Mouse (Mus musculus) midbrain, postnatal 0 days (tissue): ENCODE measurements around the gene Fam43b. TPM values are rescaled to one million over a fixed set of nuclear protein-coding genes. Genes with fewer than 3 reads are reported as not detected.

Experiments used
- ATAC-seq: fragments of 200-750 bp; cut with Nextera tagmentation; 2 replicates; pipeline ENCODE4 v1.8.0; 2017; ENCODE audit warnings: moderate number of reproducible peaks, mild to moderate bottlenecking, moderate TSS enrichment, moderate library complexity; ENCODE audit not compliant: low FRiP score
- DNase-seq: peaks from one replicate; pipeline ENCODE4 v3.0.0-alpha.2; 2015; ENCODE audit warnings: low spot score
- H3K27ac ChIP-seq: fragments of 300-500 bp; sonication (generic); 2 replicates; pipeline ENCODE4 v1.5.1; 2014; ENCODE audit warnings: low read depth, mild to moderate bottlenecking, low read length, mixed read lengths
- H3K27me3 ChIP-seq: fragments of 300-500 bp; sonication (generic); 2 replicates; pipeline ENCODE4 v1.6.1; 2014; ENCODE audit warnings: low read length, control low read depth, mixed read lengths; ENCODE audit not compliant: insufficient read depth
- H3K36me3 ChIP-seq: fragments of 300-500 bp; sonication (generic); 2 replicates; pipeline ENCODE4 v1.6.1; 2014; ENCODE audit warnings: low read length, control low read depth, mixed read lengths; ENCODE audit not compliant: insufficient read depth
- H3K4me1 ChIP-seq: fragments of 300-500 bp; sonication (generic); 2 replicates; pipeline ENCODE4 v1.6.1; 2014; ENCODE audit warnings: mild to moderate bottlenecking, control low read depth, antibody characterized with exemption, low read length, mixed read lengths; ENCODE audit not compliant: insufficient read depth
- H3K4me2 ChIP-seq: fragments of 300-500 bp; sonication (generic); 2 replicates; pipeline ENCODE4 v1.6.1; 2014; ENCODE audit warnings: low read depth, mild to moderate bottlenecking, low read length, mixed read lengths; ENCODE audit not compliant: poor library complexity, severe bottlenecking
- H3K4me3 ChIP-seq: fragments of 300-500 bp; sonication (generic); 2 replicates; pipeline ENCODE4 v1.5.1; 2014; ENCODE audit warnings: low read depth, mild to moderate bottlenecking, low read length, moderate library complexity
- H3K9ac ChIP-seq: fragments of 300-500 bp; sonication (generic); replicated peaks from 2 replicates; pipeline ENCODE4 v1.6.1; 2014; ENCODE audit warnings: mild to moderate bottlenecking, low read length, moderate library complexity, mixed read lengths; ENCODE audit not compliant: poor library complexity, severe bottlenecking
- H3K9me3 ChIP-seq: fragments of 300-500 bp; sonication (generic); 2 replicates; pipeline ENCODE4 v1.6.1; 2016; ENCODE audit warnings: low read length, control low read depth
- CTCF ChIP-seq: IDR thresholded peaks from 2 replicates; pipeline ENCODE4 v1.5.1; 2016; ENCODE audit warnings: antibody characterized with exemption, mild to moderate bottlenecking
- WGBS: fragments of 180-500 bp; shearing (Covaris S2); extraction: QIAGEN DNeasy Blood & Tissue Kit; methylation state at CpG from one replicate; pipeline ENCODE4 v1.1.7; 2014; 5-methylcytosine and 5-hydroxymethylcytosine counted together
- polyA plus RNA-seq: library from polyadenylated mRNA; unstranded; fragments of >200 nt; fragmentation: Nextera tagmentation; extraction: Ambion mirVana; gene quantifications from 2 replicates; pipeline ENCODE4 v1.2.1, GENCODE M21; 2015
- total RNA-seq: library from RNA; depleted of rRNA; stranded (reverse); fragments of >200 nt; gene quantifications from 2 replicates; pipeline ENCODE4 v1.2.3, GENCODE M21; 2014; rRNA removed

Gene Fam43b
- total and polyA plus RNA-seq, 2 experiments from 2014 or later: 20.1 to 24.0 TPM

GRCm38 (mm10) chr4:138352692-138353091 is 43.6 kb downstream of the Fam43b start:
- Histone ChIP-seq H3K36me3 (no peaks in the 10 kb centered on the region), H3K9me3 (no peaks in the 10 kb centered on the region), H3K27me3 (no peaks in the 10 kb centered on the region), H3K4me1 (no peaks in the 10 kb centered on the region), H3K4me2 (no peak overlapping the region), H3K9ac (no peak overlapping the region), H3K27ac (no peak overlapping the region), H3K4me3 (no peak overlapping the region)
- no peak for ATAC-seq
- DNase-seq: no peak
- TF ChIP-seq CTCF: no peak
- 91% methylated on average over 6 of the region's 6 CpGs for WGBS

GRCm38 (mm10) chr4:138351821-138352220 is 44.5 kb downstream of the Fam43b start:
- WGBS: 86% methylated on average over 5 of the region's 5 CpGs
- H3K9me3 ChIP-seq: no peaks in the 10 kb centered on the region

GRCm38 (mm10) chr4:138348716-138349115 is 47.6 kb downstream of the Fam43b start:
- no peak for TF ChIP-seq CTCF
- Histone ChIP-seq H3K27me3 (no peaks in the 10 kb centered on the region), H3K4me2 (no peak overlapping the region), H3K9ac (no peak overlapping the region), H3K4me1 (no peaks in the 10 kb centered on the region), H3K36me3 (no peaks in the 10 kb centered on the region), H3K9me3 (no peaks in the 10 kb centered on the region), H3K27ac (no peak overlapping the region), H3K4me3 (no peak overlapping the region)
- DNase-seq (no peak), ATAC-seq (no peak)
- 79% methylated on average over 7 of the region's 7 CpGs for WGBS

More at GRCm38 (mm10) chr4:138351821-138352220, 44.5 kb downstream of the Fam43b start:
- TF ChIP-seq CTCF: no peak
- DNase-seq: no peak
- Histone ChIP-seq H3K9ac (no peak overlapping the region), H3K4me3 (no peak overlapping the region), H3K4me1 (no peaks in the 10 kb centered on the region), H3K36me3 (no peaks in the 10 kb centered on the region), H3K27ac (no peak overlapping the region), H3K4me2 (no peak overlapping the region), H3K27me3 (no peaks in the 10 kb centered on the region)
- ATAC-seq: no peak

- Histone ChIP-seq H3K4me1 (no peaks in the 10 kb centered on the region), H3K27ac (no peak overlapping the region), H3K9me3 (no peaks in the 10 kb centered on the region), H3K36me3 (no peaks in the 10 kb centered on the region), H3K9ac (no peak overlapping the region), H3K4me2 (no peak overlapping the region), H3K4me3 (no peak overlapping the region), H3K27me3 (no peaks in the 10 kb centered on the region)
- ATAC-seq: no peak
- no peak for DNase-seq
- TF ChIP-seq CTCF: no peak
- WGBS: 50% methylated on average over 1 of the region's 1 CpGs
Observed at GRCm38 (mm10) chr4:138347280-138347679, 49.0 kb downstream of the Fam43b start.

GRCm38 (mm10) chr4:138344891-138345545 is 51.3 kb downstream of the Fam43b start:
- no peaks in the 10 kb centered on the region for H3K27me3 ChIP-seq
- H3K4me1 ChIP-seq: no peaks in the 10 kb centered on the region; the same call in 1 of the 2 replicates
- no peak overlapping the region for H3K4me2 ChIP-seq
- DNase-seq: peak; percentile 44
- ATAC-seq: no peak
- H3K27ac ChIP-seq: no peak overlapping the region
- H3K36me3 ChIP-seq: no peaks in the 10 kb centered on the region
- WGBS: 59% methylated on average over 9 of the region's 9 CpGs
- no peak overlapping the region for H3K9ac ChIP-seq
- H3K9me3 ChIP-seq: no peaks in the 10 kb centered on the region
- TF ChIP-seq CTCF: no peak
- H3K4me3 ChIP-seq: no peak overlapping the region

Other genes starting within 250 kb of the Fam43b start
- gene Hp1bp3, start 180.2 kb downstream of the Fam43b start, total RNA-seq: 165 and 177 TPM in 2 replicates
- gene Hp1bp3, start 180.2 kb downstream of the Fam43b start, polyA plus RNA-seq: 175 and 200 TPM in 2 replicates
- gene Sh2d5, start 146.1 kb downstream of the Fam43b start, total RNA-seq: 23.8 and 29.8 TPM in 2 replicates
- gene Sh2d5, start 146.1 kb downstream of the Fam43b start, polyA plus RNA-seq: 18.4 and 19.2 TPM in 2 replicates
- 3.3 and 5.0 TPM in 2 replicates for gene Kif17, start 146.1 kb downstream of the Fam43b start, total RNA-seq
- 6.0 and 6.3 TPM in 2 replicates for gene Kif17, start 146.1 kb downstream of the Fam43b start, polyA plus RNA-seq
- 203 and 215 TPM in 2 replicates for gene Ddost, start 91.8 kb downstream of the Fam43b start, total RNA-seq
- gene Ddost, start 91.8 kb downstream of the Fam43b start, polyA plus RNA-seq: 207 and 220 TPM in 2 replicates
- 255 and 261 TPM in 2 replicates for gene Pink1, start 70.2 kb downstream of the Fam43b start, total RNA-seq
- gene Pink1, start 70.2 kb downstream of the Fam43b start, polyA plus RNA-seq: 149 and 150 TPM in 2 replicates
- gene Cda, start 28.5 kb downstream of the Fam43b start, total RNA-seq: 9.1 and 9.6 TPM in 2 replicates
- gene Cda, start 28.5 kb downstream of the Fam43b start, polyA plus RNA-seq: 9.2 and 12.2 TPM in 2 replicates
- 32.6 and 35.2 TPM in 2 replicates for gene Mul1, start 38.1 kb upstream of the Fam43b start, total RNA-seq
- 17.6 and 19.2 TPM in 2 replicates for gene Mul1, start 38.1 kb upstream of the Fam43b start, polyA plus RNA-seq
- gene Camk2n1, start 57.8 kb upstream of the Fam43b start, total RNA-seq: 50.9 and 55.6 TPM in 2 replicates
- gene Camk2n1, start 57.8 kb upstream of the Fam43b start, polyA plus RNA-seq: 25.0 and 29.2 TPM in 2 replicates
- 8.8 and 16.9 TPM in 2 replicates for gene Vwa5b1, start 239.4 kb upstream of the Fam43b start, total RNA-seq
- 2.1 and 3.1 TPM in 2 replicates for gene Vwa5b1, start 239.4 kb upstream of the Fam43b start, polyA plus RNA-seq